Mouse (Mus musculus): ENCODE results near the gene Ttc22. TPM values are rescaled to one million over a fixed set of nuclear protein-coding genes. Genes with fewer than 3 reads are reported as not detected.

Ttc22 gene
- polyA plus RNA-seq, 1 experiment: 0.04 TPM

DNA sequence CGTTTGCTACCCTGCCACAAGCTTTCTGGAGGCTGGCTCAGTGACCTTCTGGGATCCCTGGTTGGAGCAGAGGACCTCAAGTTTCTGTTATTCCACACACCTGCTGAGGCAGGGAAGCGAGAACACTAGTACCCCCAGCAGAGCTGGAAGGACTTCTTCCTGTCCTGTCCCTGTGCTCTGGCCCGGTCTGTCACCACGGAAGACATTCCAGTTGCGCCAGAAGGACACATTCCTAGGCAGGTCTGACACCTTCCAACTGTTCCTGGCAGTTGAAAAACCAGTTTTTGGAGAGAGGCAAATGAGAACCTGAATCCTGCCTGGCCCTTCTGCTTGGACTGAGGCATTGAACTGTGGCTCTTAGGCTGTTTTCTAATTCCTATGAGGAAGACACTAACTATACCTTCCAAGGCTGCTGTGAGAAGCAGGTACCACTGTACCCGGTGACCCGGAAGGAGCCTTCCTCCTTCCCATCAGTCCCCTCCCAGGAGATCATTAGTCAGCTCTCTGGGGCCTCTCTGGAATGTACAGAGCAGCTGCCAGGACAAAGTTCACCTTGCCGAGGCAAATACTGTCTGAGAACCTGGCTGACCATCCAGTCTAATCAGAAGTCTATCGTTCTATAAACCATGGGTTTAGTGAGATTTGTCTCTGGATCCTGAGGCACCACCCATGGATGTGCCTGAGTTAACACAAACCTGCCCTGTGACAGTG is 6.6 kb downstream of the Ttc22 start:
- Histone ChIP-seq H3K4me3 (no peak overlapping the region), H3K79me2 (ENCODE audit: control insufficient read depth, insufficient read depth) (no peaks in the 10 kb centered on the region), H3ac (ENCODE audit: control insufficient read depth, insufficient read length) (no peak overlapping the region), H3K36me3 (ENCODE audit: control insufficient read depth, insufficient read depth) (no peaks in the 10 kb centered on the region), H3K27me3 (ENCODE audit: control insufficient read depth, insufficient read depth, insufficient read length) (peaks cover 26% of the 10 kb centered on the region), H3K4me2 (ENCODE audit: low read depth) (no peak overlapping the region)
- TF ChIP-seq MAX (IDR thresholded peaks at IDR 0.05; ENCODE audit: low read depth) (no peak), USF1 (IDR thresholded peaks at IDR 0.05; ENCODE audit: low read depth) (no peak), MYOD1 (IDR thresholded peaks at IDR 0.05; ENCODE audit: control insufficient read depth in 1 of 3, insufficient read length in 2 of 3, low read depth in 2 of 3) (no peak), POLR2A (IDR thresholded peaks at IDR 0.05; ENCODE audit: insufficient read length, low read depth) (no peak), MYOG (IDR thresholded peaks at IDR 0.05; ENCODE audit: control insufficient read depth in 1 of 3, insufficient read depth in 1 of 3, insufficient read length in 2 of 3, low read depth in 2 of 3) (no peak), SRF (IDR thresholded peaks at IDR 0.05; ENCODE audit: control insufficient read depth, insufficient read length, low read depth) (no peak)

DNA sequence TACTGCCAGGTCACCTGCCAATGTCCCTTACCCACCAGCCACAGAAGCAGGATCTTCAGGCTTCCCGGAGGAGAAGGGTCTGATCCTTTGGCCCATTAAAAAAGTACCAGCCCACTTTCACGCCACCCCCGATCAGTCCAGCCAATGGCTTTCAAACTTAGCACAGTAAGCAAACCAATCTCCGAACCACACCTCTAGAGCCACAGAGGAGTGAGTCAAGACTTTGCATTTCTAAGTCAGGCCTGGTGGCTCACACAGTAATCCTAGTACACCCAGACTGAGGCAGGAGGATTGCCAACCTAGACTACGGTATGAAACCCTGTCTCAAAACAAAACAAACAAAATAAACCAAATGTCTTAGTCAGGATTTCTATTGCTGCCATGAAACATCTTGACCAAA is 7.1 kb downstream of the Ttc22 start:
- Histone ChIP-seq H3K79me2 (ENCODE audit: control insufficient read depth, insufficient read depth) (no peaks in the 10 kb centered on the region), H3K27me3 (ENCODE audit: control insufficient read depth, insufficient read depth, insufficient read length) (peaks cover 22% of the 10 kb centered on the region), H3K4me3 (no peak overlapping the region), H3K4me2 (ENCODE audit: low read depth) (no peak overlapping the region), H3K36me3 (ENCODE audit: control insufficient read depth, insufficient read depth) (no peaks in the 10 kb centered on the region), H3ac (ENCODE audit: control insufficient read depth, insufficient read length) (no peak overlapping the region)
- TF ChIP-seq USF1 (IDR thresholded peaks at IDR 0.05; ENCODE audit: low read depth) (no peak), POLR2A (IDR thresholded peaks at IDR 0.05; ENCODE audit: insufficient read length, low read depth) (no peak), TCF12 (IDR thresholded peaks at IDR 0.05; ENCODE audit: insufficient read depth, poor library complexity, severe bottlenecking) (no peak), MYOG (IDR thresholded peaks at IDR 0.05; ENCODE audit: control insufficient read depth in 1 of 3, insufficient read depth in 1 of 3, insufficient read length in 2 of 3, low read depth in 2 of 3) (no peak), REST (IDR thresholded peaks at IDR 0.05; ENCODE audit: insufficient read depth, insufficient read length) (no peak), CEBPB (IDR thresholded peaks at IDR 0.05; ENCODE audit: insufficient read depth, poor library complexity, severe bottlenecking) (no peak), MYOD1 (IDR thresholded peaks at IDR 0.05; ENCODE audit: control insufficient read depth in 1 of 3, insufficient read length in 2 of 3, low read depth in 2 of 3) (no peak), SRF (IDR thresholded peaks at IDR 0.05; ENCODE audit: control insufficient read depth, insufficient read length, low read depth) (no peak), E2F4 (IDR thresholded peaks at IDR 0.05; ENCODE audit: insufficient read depth) (no peak), TCF3 (IDR thresholded peaks at IDR 0.05; ENCODE audit: insufficient read length, low read depth) (no peak), POLR2AphosphoS2 (IDR thresholded peaks at IDR 0.05; ENCODE audit: insufficient read length, low read depth) (no peak), MAX (IDR thresholded peaks at IDR 0.05; ENCODE audit: low read depth) (no peak)

DNA sequence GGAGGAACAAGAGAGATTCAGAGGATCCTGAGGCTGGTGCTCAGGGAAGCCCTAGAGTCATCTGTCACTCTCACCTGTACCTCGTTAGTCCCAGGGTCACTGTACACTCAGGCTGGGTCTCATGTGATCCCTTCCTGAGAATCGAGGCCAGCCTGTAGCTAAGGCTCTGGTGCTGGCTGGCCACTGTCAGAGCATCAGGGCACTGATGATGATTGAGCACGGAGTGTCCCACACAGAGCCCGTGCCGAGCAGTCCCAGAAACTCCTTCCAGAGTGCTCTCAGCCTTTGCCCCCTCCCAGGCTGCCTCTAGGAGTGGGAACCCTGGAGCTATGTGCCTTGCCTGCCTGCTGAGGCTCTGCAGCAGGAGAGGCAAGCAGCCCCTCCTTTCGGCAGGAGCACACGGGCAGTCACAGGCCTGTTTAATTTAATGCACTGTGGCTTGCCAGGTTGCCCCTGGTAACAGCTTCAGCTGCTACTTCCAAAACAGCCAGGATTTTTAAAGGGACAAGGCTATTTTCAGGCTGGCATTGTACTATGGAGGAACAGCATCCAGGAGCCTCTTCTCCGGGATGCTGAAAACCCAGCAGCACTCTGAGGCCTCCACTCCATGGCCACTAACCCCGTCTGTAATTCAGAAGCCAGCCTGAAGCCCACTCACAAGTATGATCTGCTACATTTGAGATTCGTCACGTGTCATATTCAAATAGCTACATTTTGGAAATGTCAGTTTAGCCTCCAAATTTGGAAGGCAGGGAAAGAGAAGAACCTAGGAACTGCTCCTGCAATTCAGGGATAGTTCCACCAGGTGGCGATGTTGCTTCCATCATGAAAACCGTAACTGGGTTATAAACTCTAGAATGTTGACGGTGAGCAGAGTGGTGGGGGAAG is 8.3 kb downstream of the Ttc22 start:
- no peak overlapping the region for H3K4me3 ChIP-seq
- no peaks in the 10 kb centered on the region for H3K36me3 ChIP-seq (ENCODE audit: control insufficient read depth, insufficient read depth)
- TF ChIP-seq REST (IDR thresholded peaks at IDR 0.05; ENCODE audit: insufficient read depth, insufficient read length): no peak
- H3K4me2 ChIP-seq (ENCODE audit: low read depth): no peak overlapping the region
- H3ac ChIP-seq (ENCODE audit: control insufficient read depth, insufficient read length): no peak overlapping the region
- peaks cover 29% of the 10 kb centered on the region for H3K27me3 ChIP-seq (ENCODE audit: control insufficient read depth, insufficient read depth, insufficient read length)
- no peaks in the 10 kb centered on the region for H3K79me2 ChIP-seq (ENCODE audit: control insufficient read depth, insufficient read depth)

DNA sequence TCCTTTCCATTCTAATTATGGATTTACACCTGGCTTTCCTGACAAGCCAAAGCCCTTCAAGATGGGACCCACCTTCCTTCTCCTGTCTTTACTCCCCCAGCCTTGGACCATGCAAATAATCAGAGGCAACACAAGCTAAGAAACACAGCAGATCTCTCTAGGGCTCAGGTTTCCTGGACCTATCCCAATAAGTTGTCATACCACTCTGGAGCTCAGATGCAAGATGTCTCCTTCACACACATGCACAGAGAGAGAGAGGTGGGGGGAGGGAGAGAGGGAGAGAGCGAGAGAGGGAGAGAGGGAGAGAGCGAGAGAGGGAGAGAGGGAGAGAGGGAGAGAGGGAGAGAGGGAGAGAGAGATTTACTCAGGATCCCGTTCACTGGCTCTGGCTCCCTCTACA is 10.1 kb downstream of the Ttc22 start:
- no peak overlapping the region for H3K4me3 ChIP-seq
- H3ac ChIP-seq (ENCODE audit: control insufficient read depth, insufficient read length): no peak overlapping the region
- no peak overlapping the region for H3K4me2 ChIP-seq (ENCODE audit: low read depth)
- H3K79me2 ChIP-seq (ENCODE audit: control insufficient read depth, insufficient read depth): no peaks in the 10 kb centered on the region
- TF ChIP-seq MYOD1 (IDR thresholded peaks at IDR 0.05; ENCODE audit: control insufficient read depth in 1 of 3, insufficient read length in 2 of 3, low read depth in 2 of 3) (no peak), POLR2A (IDR thresholded peaks at IDR 0.05; ENCODE audit: insufficient read length, low read depth) (no peak)
- H3K27me3 ChIP-seq (ENCODE audit: control insufficient read depth, insufficient read depth, insufficient read length): peaks cover 37% of the 10 kb centered on the region
- no peaks in the 10 kb centered on the region for H3K36me3 ChIP-seq (ENCODE audit: control insufficient read depth, insufficient read depth)

DNA sequence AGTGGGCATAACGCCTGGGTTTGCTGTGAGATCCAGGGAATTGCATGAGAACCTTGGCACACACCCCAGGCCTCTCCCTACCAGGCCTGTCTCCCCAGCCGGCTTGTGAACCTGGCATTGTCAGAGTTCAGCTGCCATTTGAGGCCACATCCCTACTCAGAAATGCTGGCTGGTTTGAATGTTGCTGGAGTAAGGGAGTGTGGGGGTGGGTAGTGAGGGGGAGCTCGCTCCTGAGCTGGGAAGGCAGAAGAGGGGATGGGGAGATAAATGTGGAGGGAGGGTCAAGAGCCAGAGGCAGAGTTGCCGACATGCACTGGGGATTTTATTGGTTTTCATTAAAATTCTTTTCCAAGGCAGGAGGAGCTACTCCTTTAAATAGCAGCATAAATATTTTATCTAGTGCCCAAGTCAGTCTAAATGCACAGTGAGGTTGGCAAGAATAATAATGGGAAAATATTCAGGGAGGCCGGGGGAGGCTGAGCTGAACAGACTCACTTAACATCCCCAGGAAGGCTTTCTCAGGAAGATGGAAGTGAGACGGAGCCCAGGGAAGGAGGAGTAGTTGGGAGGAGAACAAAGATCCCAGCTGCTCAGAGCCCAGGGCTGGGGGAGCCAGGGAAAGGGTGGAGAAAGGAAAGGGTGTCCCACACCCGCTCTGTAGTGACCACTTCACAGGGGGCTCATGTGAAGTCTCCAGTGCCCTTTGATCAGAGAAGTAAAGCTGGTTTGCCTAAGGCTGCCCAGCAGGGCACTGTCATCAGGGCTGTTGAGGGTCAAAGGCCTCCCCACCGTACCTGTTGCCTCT is 11.3 kb downstream of the Ttc22 start:
- TF ChIP-seq TCF3 (IDR thresholded peaks at IDR 0.05; ENCODE audit: insufficient read length, low read depth): no peak
- TF ChIP-seq TCF12 (IDR thresholded peaks at IDR 0.05; ENCODE audit: insufficient read depth, poor library complexity, severe bottlenecking): no peak
- TF ChIP-seq MYOD1 (IDR thresholded peaks at IDR 0.05; ENCODE audit: control insufficient read depth in 1 of 3, insufficient read length in 2 of 3, low read depth in 2 of 3): no peak
- peaks cover 43% of the 10 kb centered on the region for H3K27me3 ChIP-seq (ENCODE audit: control insufficient read depth, insufficient read depth, insufficient read length)
- H3ac ChIP-seq (ENCODE audit: control insufficient read depth, insufficient read length): no peak overlapping the region
- no peaks in the 10 kb centered on the region for H3K79me2 ChIP-seq (ENCODE audit: control insufficient read depth, insufficient read depth)
- H3K4me3 ChIP-seq: no peak overlapping the region
- no peaks in the 10 kb centered on the region for H3K36me3 ChIP-seq (ENCODE audit: control insufficient read depth, insufficient read depth)
- H3K4me2 ChIP-seq (ENCODE audit: low read depth): no peak overlapping the region
